Mouse (Mus musculus) limb, embryonic 13.5 days (tissue): ENCODE measurements around the gene Myo3b. TPM values are rescaled to one million over a fixed set of nuclear protein-coding genes. Genes with fewer than 3 reads are reported as not detected.

Experiments used
- ATAC-seq: fragments of 200-750 bp; cut with Nextera tagmentation; 2 replicates; pipeline ENCODE4 v1.8.0; 2017; ENCODE audit warnings: low read depth, moderate number of reproducible peaks, moderate TSS enrichment; ENCODE audit not compliant: low FRiP score
- H3K27ac ChIP-seq: fragments of 300-500 bp; sonication (generic); 2 replicates; pipeline ENCODE4 v1.5.1; 2015; ENCODE audit warnings: inconsistent platforms, mild to moderate bottlenecking, moderate library complexity
- H3K27me3 ChIP-seq: fragments of 300-500 bp; sonication (generic); 2 replicates; pipeline ENCODE4 v1.6.1; 2015; ENCODE audit warnings: mild to moderate bottlenecking, inconsistent platforms
- H3K36me3 ChIP-seq: fragments of 300-500 bp; sonication (generic); 2 replicates; pipeline ENCODE4 v1.6.1; 2015; ENCODE audit warnings: inconsistent platforms, mild to moderate bottlenecking, moderate library complexity
- H3K4me1 ChIP-seq: fragments of 300-500 bp; sonication (generic); 2 replicates; pipeline ENCODE4 v1.6.1; 2015; ENCODE audit warnings: inconsistent platforms
- H3K4me2 ChIP-seq: fragments of 300-500 bp; sonication (generic); replicated peaks from 2 replicates; pipeline ENCODE4 v1.6.1; 2015; ENCODE audit warnings: inconsistent platforms, mild to moderate bottlenecking, moderate library complexity
- H3K4me3 ChIP-seq: fragments of 300-500 bp; sonication (generic); 2 replicates; pipeline ENCODE4 v1.5.1; 2015; ENCODE audit warnings: moderate library complexity, mild to moderate bottlenecking, inconsistent platforms
- H3K9ac ChIP-seq: fragments of 300-500 bp; sonication (generic); 2 replicates; pipeline ENCODE4 v1.6.1; 2015; ENCODE audit warnings: mild to moderate bottlenecking, inconsistent platforms
- H3K9me3 ChIP-seq: fragments of 300-500 bp; sonication (generic); 2 replicates; pipeline ENCODE4 v1.6.1; 2016; ENCODE audit warnings: inconsistent platforms
- WGBS: fragments of 180-500 bp; shearing (Covaris S2); methylation state at CpG from one replicate; pipeline ENCODE4 v1.1.7; 2015; 5-methylcytosine and 5-hydroxymethylcytosine counted together
- polyA plus RNA-seq: library from polyadenylated mRNA; unstranded; fragments of >200 nt; fragmentation: Nextera tagmentation; extraction: Ambion mirVana; gene quantifications from 2 replicates; pipeline ENCODE4 v1.2.1, GENCODE M21; 2015

Gene Myo3b
- polyA plus RNA-seq, 1 experiment from 2014 or later = not detected

DNA sequence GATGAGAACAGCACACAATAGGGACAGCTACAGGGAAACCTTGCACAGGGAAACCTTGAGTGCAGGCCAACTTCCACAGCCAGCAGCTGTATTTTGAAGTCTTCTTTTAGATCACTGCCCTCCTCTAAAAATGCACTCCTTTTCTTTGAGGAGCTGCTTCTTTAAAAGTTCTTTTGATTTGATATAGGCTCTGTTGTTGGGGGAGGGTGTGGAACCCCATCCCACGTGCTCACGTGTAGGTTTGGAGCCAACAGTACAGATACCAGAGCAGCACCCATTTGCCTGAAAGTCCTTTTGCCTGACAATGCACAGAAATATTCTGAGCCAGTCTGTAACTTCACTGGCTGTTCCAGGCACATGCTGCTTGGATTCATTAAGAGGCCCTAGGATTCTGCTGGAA lies 7.5 kb upstream of the Myo3b start:
- no peak overlapping the region for H3K4me3 ChIP-seq
- H3K4me1 ChIP-seq = no peaks in the 10 kb centered on the region
- H3K9me3 ChIP-seq = peaks cover 25% of the 10 kb centered on the region
- no peak overlapping the region for H3K27ac ChIP-seq
- no peaks in the 10 kb centered on the region for H3K27me3 ChIP-seq
- peaks cover 4% of the 10 kb centered on the region; the same call in 1 of the 2 replicates for H3K36me3 ChIP-seq
- ATAC-seq = no peak
- no peak overlapping the region for H3K4me2 ChIP-seq
- WGBS = 86% methylated on average over 2 of the region's 2 CpGs
- H3K9ac ChIP-seq = no peak overlapping the region

DNA sequence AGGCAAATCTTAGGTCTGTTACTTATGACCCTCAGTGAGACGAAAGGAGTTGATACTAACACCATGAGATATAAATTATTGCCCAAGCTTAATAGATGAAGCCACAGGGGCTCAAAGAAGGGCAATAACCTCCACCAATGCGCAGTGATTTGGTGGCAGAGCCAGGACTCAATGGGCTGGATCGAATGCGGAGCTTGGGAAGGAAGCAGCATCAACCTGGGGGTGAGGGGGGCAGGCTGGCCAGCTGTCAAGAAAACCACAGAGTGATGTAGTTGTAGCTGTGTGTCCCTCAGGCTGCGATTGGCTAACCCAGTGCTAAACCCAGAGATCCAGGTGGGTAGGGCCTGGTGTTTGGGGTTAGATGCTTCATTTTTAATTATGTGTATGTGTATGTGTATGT lies 4.0 kb upstream of the Myo3b start:
- no peak overlapping the region for H3K27ac ChIP-seq
- H3K36me3 ChIP-seq = no peaks in the 10 kb centered on the region
- no peak overlapping the region for H3K4me2 ChIP-seq
- H3K27me3 ChIP-seq = no peaks in the 10 kb centered on the region
- no peak overlapping the region for H3K9ac ChIP-seq
- H3K4me3 ChIP-seq = no peak overlapping the region
- ATAC-seq = no peak
- peaks cover 8% of the 10 kb centered on the region for H3K4me1 ChIP-seq
- H3K9me3 ChIP-seq = peaks cover 7% of the 10 kb centered on the region
- 65% methylated on average over 5 of the region's 5 CpGs for WGBS

DNA sequence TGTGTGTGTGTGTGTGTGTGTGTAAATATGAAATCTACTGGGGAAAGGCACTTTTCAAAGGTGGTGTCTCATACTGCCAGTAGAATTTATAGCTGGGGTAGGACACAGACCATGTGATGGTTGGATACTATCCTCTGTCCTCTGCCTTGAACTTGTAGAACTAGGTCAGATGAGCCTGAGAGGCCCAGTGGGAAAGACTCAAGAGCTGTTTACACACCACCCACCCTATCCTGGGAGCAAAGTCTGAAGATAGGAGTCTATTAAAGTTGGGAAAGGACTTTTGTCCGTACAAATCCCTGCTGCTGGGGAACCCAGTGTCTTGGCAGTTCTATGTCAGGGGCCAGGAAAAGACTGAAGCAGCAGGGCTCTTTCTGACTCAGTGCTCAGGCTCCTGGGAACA lies 3.6 kb upstream of the Myo3b start:
- H3K4me1 ChIP-seq = peaks cover 8% of the 10 kb centered on the region
- 75% methylated on average over 1 of the region's 1 CpGs for WGBS

DNA sequence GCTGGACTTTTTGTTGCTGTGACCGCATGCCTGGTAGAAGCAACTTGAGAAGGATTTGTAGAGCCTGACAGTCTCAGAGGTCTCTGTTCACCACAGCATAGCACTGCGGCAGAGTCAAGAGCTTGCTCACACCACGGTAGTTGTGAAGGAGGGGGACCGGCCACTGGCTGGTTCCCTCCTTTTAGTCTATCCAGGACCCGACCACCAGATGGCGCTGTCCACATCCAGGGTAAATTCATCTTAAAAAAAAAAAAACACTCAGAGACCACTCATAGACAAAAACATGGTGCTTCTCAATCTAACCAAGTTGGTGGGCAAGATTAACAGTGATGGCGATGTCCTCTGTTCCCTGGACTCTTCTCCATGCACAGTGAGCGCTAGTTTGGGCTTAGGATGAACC lies 1.7 kb upstream of the Myo3b start:
- WGBS = 77% methylated on average over 8 of the region's 8 CpGs
- Histone ChIP-seq H3K4me3 (no peak overlapping the region), H3K4me1 (peaks cover 8% of the 10 kb centered on the region), H3K4me2 (no peak overlapping the region), H3K27me3 (no peaks in the 10 kb centered on the region), H3K9me3 (no peaks in the 10 kb centered on the region), H3K9ac (no peak overlapping the region), H3K27ac (no peak overlapping the region), H3K36me3 (no peaks in the 10 kb centered on the region)
- ATAC-seq = no peak

More for the DNA sequence above, 3.6 kb upstream of the Myo3b start:
- ATAC-seq = no peak
- Histone ChIP-seq H3K27me3 (no peaks in the 10 kb centered on the region), H3K27ac (no peak overlapping the region), H3K9me3 (peaks cover 2% of the 10 kb centered on the region; the same call in 1 of the 2 replicates), H3K4me2 (no peak overlapping the region), H3K36me3 (no peaks in the 10 kb centered on the region), H3K9ac (no peak overlapping the region), H3K4me3 (no peak overlapping the region)

DNA sequence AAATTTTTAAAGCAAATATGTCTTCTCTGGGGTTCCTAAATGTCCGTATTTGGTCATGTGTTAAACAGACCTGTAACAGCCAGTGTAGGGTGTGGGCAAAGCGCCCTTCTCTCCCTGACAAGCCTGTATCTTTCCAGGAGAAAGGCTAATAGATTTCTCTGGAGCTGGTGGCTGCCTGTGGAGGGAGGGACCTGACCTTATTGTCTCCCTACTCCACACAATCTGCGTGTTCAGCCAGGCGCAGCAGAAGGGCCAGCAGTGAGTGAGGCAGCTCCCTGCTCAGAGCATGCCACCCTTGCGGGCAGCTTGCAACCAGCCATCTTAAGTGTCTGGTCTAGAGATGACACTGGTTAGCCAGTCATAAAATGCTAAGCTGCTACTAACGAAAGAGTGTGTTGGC lies 5.5 kb downstream of the Myo3b start:
- Histone ChIP-seq H3K4me2 (no peak overlapping the region), H3K27me3 (no peaks in the 10 kb centered on the region), H3K4me1 (0 out of 2 replicates have a peak, but pooled peaks cover 3% of the 10 kb centered on the region), H3K36me3 (no peaks in the 10 kb centered on the region), H3K4me3 (no peak overlapping the region), H3K27ac (no peak overlapping the region), H3K9me3 (no peaks in the 10 kb centered on the region), H3K9ac (no peak overlapping the region)
- WGBS = 62% methylated on average over 6 of the region's 6 CpGs
- ATAC-seq = no peak

DNA sequence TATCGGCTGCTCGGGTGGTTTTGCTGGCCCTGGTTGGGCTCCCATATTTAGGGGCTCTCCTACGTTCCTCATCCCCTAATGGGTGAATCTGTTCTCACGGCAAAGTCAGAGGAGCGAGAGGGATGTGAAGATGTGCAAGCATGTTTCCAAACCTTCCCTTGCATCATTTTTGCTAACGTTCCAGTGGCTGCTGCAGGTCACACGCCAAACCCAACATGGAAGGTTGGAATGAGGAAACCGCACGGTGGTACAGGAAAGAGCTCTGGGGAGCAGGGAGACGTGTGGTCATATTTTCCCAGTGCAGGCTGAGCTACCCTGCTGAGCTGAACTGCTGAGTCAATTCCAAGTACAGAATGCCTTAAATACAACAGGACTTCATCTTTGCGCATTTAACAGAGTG lies 8.9 kb downstream of the Myo3b start:
- 85% methylated on average over 11 of the region's 11 CpGs for WGBS
- H3K9me3 ChIP-seq = no peaks in the 10 kb centered on the region
- H3K27ac ChIP-seq = no peak overlapping the region
- no peaks in the 10 kb centered on the region for H3K27me3 ChIP-seq
- H3K4me3 ChIP-seq = no peak overlapping the region
- ATAC-seq = no peak
- H3K4me1 ChIP-seq = 0 out of 2 replicates have a peak, but pooled peaks cover 3% of the 10 kb centered on the region
- no peak overlapping the region for H3K4me2 ChIP-seq
- H3K9ac ChIP-seq = no peak overlapping the region
- H3K36me3 ChIP-seq = no peaks in the 10 kb centered on the region

DNA sequence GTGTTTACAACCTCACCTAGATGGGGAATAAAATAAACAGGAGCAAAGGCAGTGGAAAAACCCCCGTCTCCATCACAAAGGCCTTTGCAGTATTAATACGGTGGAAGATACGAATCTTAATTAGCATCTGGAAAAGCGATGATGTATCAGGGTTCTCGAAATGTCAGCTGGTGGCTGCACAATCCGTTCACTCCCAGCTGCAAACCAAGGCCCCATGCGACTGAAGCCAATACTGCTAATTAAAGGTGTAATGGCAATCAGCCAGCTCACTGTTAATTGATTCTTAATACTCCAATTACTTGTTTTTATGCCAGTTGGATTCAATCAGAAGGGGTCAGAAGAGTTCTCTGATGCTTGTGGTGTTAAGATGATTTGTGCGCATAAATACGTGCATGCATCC lies 14.9 kb downstream of the Myo3b start:
- Histone ChIP-seq H3K9ac (no peak overlapping the region), H3K4me1 (no peaks in the 10 kb centered on the region), H3K27ac (no peak overlapping the region), H3K27me3 (no peaks in the 10 kb centered on the region), H3K4me3 (no peak overlapping the region), H3K4me2 (no peak overlapping the region), H3K9me3 (no peaks in the 10 kb centered on the region), H3K36me3 (no peaks in the 10 kb centered on the region)
- 69% methylated on average over 9 of the region's 9 CpGs for WGBS
- no peak for ATAC-seq

DNA sequence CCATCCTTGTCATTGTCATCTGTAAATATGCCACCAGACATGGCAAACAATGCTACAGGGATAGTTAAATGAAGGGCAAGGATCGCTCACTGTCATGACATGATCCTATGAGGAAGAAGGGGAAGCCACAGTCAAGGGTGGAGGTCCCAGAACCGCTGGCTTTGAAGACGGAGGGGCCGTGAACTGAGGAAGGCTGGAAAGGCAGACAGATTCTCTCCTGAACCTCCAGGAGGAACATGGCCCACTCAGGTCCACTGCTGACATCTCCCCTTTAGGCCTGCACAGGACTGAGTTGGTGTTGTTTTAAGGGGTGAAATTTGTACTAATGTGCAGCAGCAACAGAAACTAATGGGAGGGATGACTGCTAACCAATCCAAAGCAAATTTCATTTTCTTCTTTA lies 19.3 kb downstream of the Myo3b start:
- Histone ChIP-seq H3K4me2 (no peak overlapping the region), H3K9ac (no peak overlapping the region), H3K9me3 (no peaks in the 10 kb centered on the region), H3K36me3 (no peaks in the 10 kb centered on the region), H3K4me3 (no peak overlapping the region), H3K27ac (no peak overlapping the region), H3K4me1 (peaks cover 4% of the 10 kb centered on the region; the same call in 1 of the 2 replicates), H3K27me3 (no peaks in the 10 kb centered on the region)
- WGBS = 91% methylated on average over 4 of the region's 4 CpGs
- ATAC-seq = no peak

DNA sequence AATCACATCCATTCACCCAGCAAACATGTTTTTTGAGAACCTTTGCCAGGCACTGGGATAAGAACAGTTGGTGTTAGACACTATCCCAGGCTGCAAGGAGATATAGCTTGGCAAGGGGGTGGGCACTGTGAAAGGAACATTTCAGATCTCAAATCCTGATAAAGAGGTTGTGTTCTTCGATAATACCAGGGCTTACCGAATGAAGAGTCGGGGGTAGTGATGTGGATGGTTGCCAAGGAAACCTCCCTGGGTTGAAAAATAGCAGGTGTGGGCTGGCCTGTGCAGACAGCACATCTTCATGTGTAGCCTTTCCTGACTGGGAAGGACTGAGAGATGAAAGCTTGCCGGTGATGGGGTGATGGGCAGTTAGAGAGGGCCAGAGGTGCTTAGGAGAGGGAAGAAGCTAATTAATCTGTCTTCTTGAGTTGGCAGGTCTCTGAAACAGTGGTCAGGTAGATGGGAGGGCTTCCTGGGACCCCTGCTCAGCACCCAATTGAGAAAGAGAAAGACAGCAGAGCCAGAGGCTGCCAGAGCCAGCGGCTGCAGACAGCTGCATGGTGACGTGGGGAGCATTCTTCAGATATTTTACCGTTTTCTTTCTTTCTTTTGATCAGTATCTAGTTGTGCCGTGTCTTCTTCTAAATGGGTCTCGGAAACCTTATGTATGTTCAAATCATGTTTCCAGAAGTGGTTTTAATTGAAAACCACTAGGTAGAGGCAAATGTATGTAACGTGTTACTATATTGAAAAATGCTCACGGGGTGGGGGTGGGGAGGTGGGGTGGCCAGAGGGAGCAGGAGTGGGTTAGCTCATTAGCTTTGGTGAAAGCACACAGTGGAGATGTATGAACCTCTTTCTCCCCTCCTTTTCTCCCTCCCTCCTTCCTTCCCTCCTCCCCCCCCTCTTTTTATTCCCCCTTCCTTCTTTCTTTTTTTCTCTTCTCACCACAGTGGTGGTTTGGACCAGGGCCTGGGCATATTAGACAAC lies 21.7 kb downstream of the Myo3b start:
- no peaks in the 10 kb centered on the region for H3K27me3 ChIP-seq
- H3K36me3 ChIP-seq = no peaks in the 10 kb centered on the region
- H3K9me3 ChIP-seq = no peaks in the 10 kb centered on the region
- ATAC-seq = no peak
- 62% methylated on average over 11 of the region's 11 CpGs for WGBS
- no peak overlapping the region for H3K27ac ChIP-seq
- H3K4me1 ChIP-seq = peaks cover 4% of the 10 kb centered on the region; the same call in 1 of the 2 replicates
- no peak overlapping the region for H3K4me3 ChIP-seq
- no peak overlapping the region for H3K4me2 ChIP-seq
- no peak overlapping the region for H3K9ac ChIP-seq

DNA sequence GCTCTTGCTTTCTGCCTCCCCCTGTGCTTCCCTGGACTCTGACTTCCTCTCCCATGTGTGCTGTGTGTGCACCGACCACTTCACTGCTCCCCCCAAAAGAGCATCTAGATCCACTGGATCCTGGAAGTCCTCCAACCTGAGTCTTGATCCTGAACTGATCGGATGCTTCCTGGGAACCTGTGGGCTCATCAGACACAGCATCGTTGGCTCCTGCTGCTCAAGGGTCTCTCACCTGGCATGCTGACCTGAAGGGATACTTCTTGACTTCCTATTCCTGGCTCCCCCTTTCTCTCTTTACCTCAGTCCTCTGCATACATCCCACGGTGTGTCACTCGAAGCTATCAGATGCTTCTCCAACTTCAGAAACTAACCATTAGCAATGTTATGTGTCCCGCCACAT lies 26.2 kb downstream of the Myo3b start:
- no peaks in the 10 kb centered on the region for H3K36me3 ChIP-seq
- H3K9me3 ChIP-seq = no peaks in the 10 kb centered on the region
- 82% methylated on average over 6 of the region's 6 CpGs for WGBS
- no peak overlapping the region for H3K4me2 ChIP-seq
- no peak overlapping the region for H3K9ac ChIP-seq
- H3K4me3 ChIP-seq = no peak overlapping the region
- no peak for ATAC-seq
- no peaks in the 10 kb centered on the region for H3K27me3 ChIP-seq
- peaks cover 4% of the 10 kb centered on the region; the same call in 1 of the 2 replicates for H3K4me1 ChIP-seq
- no peak overlapping the region for H3K27ac ChIP-seq

DNA sequence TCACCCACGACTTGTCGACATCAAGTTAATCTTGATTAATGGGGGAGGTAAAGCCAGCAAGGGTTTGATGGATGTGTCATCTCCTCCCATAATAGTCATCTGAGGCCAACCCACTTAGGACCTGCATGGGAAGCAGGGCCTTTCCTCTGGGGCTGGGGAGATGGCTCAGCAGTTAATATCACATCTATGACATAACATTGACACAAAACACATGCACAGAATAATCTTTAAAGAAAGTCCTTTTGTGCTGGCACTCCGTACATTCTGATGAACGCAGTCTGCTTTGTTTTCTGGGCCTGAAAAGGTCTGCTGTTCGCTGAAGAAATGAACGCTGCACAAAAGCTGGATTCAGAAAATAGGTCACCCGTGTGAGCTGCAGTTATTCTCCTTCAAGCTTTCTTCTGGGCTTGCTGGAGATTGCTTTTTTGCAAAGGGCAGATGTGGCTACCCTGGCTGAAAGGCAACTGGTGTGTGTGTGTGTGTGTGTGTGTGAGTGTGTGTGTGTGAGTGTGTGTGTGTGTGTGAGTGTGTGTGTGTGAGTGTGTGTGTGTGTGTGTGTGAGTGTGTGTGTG lies 26.9 kb downstream of the Myo3b start:
- H3K4me1 ChIP-seq = no peaks in the 10 kb centered on the region
- H3K4me3 ChIP-seq = no peak overlapping the region
- WGBS = 80% methylated on average over 7 of the region's 7 CpGs
- H3K9ac ChIP-seq = no peak overlapping the region
- H3K9me3 ChIP-seq = no peaks in the 10 kb centered on the region
- no peak overlapping the region for H3K27ac ChIP-seq
- H3K27me3 ChIP-seq = no peaks in the 10 kb centered on the region
- no peak overlapping the region for H3K4me2 ChIP-seq
- H3K36me3 ChIP-seq = no peaks in the 10 kb centered on the region
- ATAC-seq = no peak

DNA sequence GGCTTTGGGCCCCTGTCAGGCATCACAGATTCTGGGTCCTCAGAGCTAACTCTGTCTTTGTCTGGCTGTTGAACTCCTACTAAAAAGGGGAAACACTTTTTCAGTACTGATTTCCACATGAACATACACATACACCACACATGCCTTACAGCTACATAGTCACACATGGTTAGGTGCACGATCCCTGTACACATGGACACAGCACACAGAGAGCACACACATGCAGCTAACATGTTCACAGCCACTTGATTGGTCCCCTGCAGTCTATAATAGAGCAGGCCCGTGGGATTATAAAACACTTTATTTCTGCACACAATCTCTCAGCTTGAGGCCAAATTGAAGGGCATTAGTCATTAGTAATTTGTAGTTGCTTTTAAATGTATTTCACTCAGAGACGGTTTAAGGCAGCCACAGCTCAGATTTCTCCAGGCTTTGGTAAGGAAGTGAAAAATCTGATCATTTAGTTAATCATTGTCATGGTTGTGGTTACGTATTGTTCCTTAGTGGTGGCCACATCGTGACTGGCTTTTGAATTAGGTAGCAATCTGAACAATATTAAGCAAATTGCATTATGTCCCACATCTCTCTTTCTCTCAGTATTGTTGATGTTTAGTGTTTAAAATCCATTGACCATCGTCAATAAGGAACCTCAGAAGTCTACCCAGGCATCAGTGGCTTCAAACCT lies 27.6 kb downstream of the Myo3b start:
- Histone ChIP-seq H3K27ac (no peak overlapping the region), H3K4me2 (no peak overlapping the region), H3K9me3 (no peaks in the 10 kb centered on the region), H3K9ac (no peak overlapping the region), H3K4me1 (no peaks in the 10 kb centered on the region), H3K36me3 (no peaks in the 10 kb centered on the region), H3K4me3 (no peak overlapping the region), H3K27me3 (no peaks in the 10 kb centered on the region)
- ATAC-seq = no peak
- WGBS = 65% methylated on average over 6 of the region's 6 CpGs
